Mouse (Mus musculus) NIH3T3 (cell line): ENCODE measurements around the gene Tob2.
A peak's percentile ranks its signal among the peaks of the same experiment; 100 is the strongest.

Source experiments
- DNase-seq: peaks from one replicate; pipeline ENCODE4 v3.0.0-alpha.2; 2012; ENCODE audit warnings: low read depth

Tob2 gene

GRCm38 (mm10) chr15:81860471-81861135 is 2.0 kb upstream of the Tob2 start:
- DNase-seq: peak; percentile 41

DNA sequence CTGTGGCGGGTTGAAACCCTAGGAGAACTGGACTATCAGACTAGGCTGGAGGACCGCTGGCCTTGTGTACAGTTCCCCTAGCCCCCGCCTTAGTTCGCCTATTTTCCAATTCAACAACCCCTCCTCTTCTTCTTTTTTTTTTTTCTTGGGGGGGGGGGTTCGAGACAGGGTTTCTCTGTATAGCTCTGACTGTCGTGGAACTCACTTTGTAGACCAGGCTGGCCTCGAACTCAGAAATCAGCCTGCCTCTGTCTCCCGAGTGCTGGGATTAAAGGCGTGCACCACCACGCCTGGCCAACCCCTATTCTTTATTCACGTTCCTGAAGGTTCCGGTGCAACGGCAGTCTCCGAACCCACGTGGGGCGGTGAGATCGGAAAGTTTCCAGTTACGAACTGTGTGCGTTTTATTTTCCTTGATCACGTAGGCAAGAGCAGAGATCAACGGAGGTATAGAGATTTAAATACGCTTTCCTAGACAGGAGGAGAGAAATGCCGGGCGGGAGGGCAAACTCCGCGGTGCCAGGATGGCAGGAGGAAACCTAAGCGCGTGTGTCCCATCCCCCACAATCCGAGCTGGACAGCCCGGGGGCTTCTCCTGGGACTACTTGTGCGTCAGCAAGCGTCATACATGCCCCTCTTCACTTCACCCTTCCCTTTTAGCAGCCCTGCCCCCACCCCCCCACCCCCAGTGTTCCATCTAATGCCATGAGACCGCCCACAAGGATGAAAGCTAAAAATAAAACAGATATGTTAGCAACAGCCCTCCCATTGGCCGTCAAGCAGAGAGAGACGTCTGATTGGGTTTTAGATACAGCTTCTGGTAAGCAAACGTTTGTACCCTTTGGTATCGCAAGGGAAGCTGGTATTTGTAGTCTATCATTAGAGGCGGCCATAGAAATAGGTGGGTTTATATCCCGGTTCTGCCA is 997 bp upstream of the Tob2 start:
- DNase-seq: peak; percentile 95

DNA sequence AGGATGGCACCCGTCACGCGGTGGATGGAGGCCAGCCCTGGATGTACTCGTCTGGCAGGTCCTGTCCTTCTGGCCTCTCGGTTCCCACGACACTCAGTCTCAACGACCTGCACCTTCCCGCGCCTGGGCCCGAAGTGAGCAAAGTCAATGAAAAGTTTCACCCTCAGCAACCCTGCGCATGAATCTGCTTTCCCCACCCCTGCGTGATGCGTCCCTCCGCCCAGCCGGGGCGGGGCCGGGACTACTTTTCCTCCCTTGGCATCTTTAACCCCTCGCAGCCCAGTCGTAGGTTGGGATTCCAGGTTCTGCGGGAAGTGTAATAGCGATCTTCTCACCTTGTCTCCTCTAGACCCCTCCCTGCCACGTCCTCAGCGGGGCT is 469 bp downstream of the Tob2 start:
- peak; percentile 94 for DNase-seq

- peak; percentile 55 for DNase-seq
Measured at GRCm38 (mm10) chr15:81857724-81858116, 876 bp downstream of the Tob2 start.

DNA sequence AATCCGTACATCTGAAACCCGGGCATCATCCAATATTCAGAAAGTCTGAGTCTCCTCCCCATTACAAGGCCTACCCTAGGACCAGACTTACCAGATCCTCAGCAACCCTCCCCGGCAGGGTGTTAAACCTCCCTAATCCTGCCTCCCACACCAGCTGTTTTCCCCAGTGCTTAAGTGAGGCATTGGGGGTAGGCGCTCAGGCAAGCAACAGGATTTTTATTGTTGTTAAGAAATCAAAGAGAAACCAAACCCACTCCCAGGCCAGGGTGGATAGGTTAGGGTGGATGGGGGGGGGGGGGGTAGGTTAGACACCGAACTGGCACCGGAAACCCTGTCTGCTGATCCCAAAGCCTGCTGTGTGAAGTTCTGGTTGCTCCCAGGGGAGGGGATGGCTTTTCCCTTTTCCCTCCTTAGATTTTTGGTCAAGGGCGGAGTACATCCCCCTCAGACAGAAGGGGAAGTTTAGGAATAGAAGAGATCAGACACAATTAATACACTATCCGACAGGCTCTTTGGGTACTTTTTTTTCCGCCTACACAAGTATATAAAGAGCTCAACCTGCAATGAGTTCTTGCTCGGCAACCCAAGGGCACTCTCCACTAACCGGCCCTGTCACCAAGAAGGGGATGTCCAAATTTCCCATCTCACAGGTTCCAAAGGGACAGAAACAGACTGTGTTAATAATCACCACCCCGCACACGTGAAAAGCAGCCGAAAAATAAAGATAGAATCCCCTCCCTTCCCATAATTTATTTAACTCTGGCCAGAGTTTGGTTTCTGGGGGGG is 1.5 kb downstream of the Tob2 start:
- peak; percentile 34 for DNase-seq

DNA sequence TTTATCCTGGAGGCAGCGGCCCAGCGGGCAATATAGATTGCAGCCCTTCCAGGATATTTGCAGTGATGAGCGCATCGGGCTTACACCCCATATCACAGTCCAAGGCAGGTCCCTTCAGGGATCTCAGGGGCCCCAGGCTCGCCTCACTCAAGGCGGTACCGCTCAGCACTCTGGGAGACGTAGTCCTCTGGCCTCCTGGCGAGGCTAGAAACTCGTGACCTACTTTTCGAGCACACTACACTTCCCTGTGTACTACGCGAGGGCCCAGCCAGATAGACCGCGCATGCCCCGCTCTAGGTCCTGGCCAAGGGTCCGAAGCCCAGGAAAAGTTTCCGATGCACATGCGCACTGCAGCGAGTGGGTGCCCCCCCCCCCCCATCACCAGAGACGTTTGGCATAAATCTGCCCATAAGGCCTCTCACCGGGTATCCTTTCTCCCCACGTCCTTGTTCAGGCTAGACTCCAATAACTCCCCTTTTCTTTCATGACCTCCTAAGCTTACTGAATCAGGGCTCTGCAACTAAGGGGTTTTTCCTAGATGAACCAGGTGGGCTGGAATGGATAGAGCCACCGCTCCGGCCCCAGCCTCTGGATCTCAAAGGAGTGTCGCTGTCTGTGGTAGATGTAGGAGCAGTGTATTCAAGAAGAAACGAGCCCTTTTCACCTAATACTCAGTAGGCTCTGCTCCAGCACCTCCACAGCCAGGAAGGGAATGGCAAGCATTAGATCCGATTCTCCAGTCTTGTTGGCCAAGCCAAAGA is 2.4 kb downstream of the Tob2 start:
- peak; percentile 95 for DNase-seq

- no peak for DNase-seq
Measured at GRCm38 (mm10) chr15:81853081-81853480, 5.5 kb downstream of the Tob2 start.

GRCm38 (mm10) chr15:81852411-81853000 is 6.1 kb downstream of the Tob2 start:
- DNase-seq: no peak

- DNase-seq: no peak
Measured at GRCm38 (mm10) chr15:81851375-81851774, 7.2 kb downstream of the Tob2 start.

DNA sequence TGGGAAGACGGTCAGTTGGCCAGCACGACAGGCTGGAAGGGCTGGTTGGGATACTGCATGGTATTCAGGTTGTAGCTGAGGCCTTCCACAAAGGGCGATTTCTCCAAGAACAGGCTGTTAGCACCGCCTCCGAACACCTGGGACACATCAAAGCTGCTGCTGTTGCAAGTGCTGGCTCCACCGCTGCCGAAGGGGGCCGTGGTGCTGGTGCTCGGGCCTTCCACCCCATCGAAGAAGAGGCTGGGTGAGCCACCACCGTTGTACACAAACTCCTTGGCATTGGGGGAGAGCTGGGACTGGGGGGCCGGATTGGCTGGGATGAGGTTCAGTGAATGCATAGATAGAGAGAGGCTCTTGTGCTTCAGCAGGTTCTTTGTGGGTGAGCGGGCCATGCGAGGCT is 7.9 kb downstream of the Tob2 start:
- DNase-seq: no peak

DNA sequence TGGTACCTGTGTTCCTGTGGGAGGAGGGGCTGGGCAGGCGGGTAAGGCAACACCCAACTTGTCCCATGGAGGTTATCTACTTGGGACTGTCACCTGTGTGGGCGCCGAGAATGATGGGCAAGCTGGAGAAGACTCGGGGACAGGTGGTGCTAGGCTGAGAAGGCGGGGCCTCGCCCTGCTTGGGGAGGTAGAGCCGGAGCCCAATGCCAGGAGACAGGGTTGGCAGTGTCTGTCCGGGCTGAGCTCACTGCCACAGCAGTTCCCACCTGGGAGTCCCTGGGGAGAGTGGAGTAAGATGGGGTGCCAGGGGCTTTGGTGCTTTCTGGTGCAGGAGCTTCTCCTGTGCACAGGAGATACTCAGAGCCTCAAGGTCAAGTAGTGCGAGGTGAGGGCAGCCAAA is 9.5 kb downstream of the Tob2 start:
- no peak for DNase-seq

DNA sequence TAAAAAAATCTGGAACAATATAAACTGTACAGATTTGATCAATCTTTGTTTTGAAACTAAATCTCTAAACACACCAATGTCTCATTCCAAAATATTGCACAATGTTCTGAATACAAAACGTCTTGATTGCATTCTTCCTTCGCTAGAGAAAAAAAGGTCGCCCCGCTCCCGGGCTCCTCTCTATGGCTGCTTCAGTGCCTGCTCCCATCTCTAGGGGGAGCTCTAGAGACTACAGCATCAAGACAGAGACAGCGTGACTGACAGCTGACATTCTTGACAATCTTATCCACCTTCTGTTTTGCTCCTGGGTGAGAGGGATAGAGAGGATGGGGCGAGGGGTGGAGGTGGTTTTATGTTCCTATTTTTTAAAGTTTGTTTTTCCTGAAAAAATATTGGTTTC is 10.3 kb downstream of the Tob2 start:
- DNase-seq: peak; percentile 82

DNA sequence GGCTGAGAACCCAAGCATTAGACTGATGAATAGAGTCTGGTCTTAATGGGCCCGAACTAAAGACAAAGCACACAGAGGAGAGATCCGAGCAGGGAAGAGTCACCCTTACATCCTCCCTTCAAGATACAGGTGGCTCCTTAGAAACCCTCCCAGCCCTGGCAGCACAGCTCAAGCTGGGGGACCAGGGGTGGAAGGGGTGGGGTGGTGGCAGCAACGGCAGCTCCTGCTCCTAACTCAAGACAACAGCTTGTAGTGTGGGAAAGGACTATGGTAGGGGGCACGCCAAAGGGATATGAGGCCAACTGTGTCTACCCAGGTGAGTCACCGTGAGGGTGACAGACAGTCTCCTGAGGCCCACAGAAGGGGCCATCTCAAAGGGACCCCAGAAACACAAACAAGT is 10.7 kb downstream of the Tob2 start:
- no peak for DNase-seq

DNA sequence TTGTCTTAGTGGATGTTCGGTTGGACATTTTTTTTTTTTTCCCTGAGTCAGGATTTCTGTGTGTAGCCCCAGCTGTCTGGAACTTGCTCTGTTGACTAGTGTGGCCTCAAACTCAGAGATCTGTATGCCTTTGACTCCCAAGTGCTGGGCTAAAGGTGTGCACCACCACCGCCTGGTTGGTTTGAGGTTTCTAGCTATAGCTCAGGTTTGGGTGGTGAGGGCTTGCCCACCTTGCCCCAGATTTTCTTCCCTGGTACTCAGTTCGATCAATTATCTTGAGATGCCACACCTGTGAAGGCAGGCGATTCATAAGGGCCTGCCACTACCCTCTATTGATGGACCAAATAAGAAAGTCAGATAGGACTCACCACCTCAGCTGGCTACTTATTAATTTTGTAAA is 11.4 kb downstream of the Tob2 start:
- no peak for DNase-seq

DNA sequence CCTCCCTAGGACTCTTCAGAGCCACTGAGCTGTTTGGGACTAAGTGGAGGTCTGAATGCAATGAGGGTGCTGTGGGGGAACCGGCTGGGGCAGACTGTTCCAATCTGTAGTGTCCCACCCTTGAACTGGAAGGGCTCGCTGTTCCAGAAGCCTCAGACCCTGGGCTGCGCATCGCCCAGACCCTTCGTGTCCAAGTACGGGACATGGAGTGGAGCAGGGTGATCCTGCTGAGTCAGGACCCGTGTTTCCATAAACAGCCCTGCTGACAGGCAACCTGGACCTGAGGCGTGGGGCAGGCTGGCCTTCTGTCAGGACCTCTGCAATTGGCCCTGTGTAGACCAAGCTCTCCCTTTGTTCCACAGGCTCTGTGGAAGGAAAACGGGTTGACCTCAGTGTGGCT is 11.8 kb downstream of the Tob2 start:
- DNase-seq: no peak

DNA sequence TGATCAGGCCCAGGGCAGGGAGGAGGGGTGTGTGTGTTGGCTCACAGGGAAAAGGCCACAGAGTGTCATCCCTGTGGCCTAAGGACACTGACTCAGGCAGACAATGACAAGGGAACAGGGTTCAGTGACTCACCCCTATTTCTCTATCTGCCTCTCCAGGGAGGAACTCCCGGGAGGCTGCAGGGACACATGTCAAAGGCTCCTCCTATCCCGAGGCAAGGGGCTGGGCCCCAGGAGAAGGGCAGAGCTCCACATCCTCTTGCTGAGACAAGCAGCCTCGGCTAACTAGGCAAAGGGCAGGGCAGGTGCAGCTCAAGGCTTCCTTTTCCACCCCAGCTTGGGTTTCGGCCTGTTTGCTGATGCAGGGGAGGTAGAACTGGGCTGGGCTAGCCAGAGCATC is 12.9 kb downstream of the Tob2 start:
- peak; percentile 34 for DNase-seq

- DNase-seq: no peak
Measured at GRCm38 (mm10) chr15:81845033-81845625, 13.5 kb downstream of the Tob2 start.

DNA sequence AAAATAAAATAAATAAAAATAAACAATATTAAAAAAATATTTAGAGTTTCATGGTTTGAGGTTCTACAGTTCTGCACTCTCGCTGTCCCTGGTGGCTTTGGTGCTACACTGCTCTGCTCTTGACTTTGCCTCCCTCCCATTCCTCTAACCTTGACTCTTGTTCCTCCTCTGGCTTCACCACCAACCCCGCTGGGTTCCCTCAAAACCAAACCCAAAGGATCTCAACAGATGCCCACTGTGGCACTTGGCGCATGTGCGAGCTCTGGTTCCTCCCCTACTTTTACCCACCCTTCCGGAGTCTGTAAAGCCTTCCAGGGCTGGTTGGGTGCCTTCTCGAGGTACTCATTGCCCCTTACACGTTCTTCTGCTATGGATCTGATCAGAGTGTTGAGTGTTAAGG is 16.3 kb downstream of the Tob2 start:
- no peak for DNase-seq

DNA sequence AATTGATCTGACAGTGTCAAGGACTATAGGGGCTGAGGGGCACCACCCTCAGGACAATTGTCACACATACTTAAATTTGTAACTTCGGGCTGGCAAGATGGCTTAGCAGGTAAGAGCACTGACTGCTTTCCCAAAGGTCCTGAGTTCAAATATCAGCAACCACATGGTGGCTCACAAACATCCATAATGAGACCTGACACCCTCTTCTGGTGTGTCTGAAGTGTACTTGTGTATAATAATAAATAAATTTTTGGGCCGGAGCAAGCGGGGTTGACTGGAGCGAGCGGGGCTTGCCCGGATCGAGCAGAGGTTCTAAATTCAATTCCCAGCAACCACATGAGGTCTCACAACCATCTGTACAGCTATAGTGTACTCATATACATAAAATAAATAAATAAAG is 18.3 kb downstream of the Tob2 start:
- no peak for DNase-seq

DNA sequence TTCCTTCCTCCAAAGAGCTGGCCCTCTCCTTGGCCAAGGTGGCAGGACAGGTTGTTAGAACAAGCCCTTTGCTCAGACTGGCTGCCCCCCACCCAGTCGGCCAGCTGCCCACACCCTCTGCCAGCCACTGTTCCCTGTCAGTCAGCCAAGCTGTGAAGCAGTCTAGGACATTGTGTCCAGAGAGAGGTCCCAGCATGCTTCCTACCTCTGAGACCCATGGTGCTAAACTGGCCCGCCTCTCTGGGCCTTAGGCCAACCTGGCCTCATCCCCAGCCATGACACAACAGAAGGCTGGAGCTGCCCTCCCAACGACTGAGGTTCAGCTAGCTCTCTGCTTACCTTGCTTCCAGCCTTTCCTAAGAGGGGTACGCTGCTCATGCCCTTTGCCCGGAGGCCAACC is 19.0 kb downstream of the Tob2 start:
- DNase-seq: peak; percentile 91

GRCm38 (mm10) chr15:81838554-81839235 is 19.9 kb downstream of the Tob2 start:
- peak; percentile 44 for DNase-seq
